Mouse (Mus musculus) intestine, postnatal 0 days (tissue): ENCODE measurements around the gene Qars. TPM values are rescaled to one million over a fixed set of nuclear protein-coding genes. Genes with fewer than 3 reads are reported as not detected.

Source experiments
- ATAC-seq: fragments of 200-750 bp; cut with Nextera tagmentation; 2 replicates; pipeline ENCODE4 v1.8.0; 2017; ENCODE audit warnings: mild to moderate bottlenecking, moderate TSS enrichment, moderate library complexity
- H3K27ac ChIP-seq: fragments of 300-500 bp; sonication (generic); 2 replicates; pipeline ENCODE4 v1.5.1; 2014; ENCODE audit warnings: mild to moderate bottlenecking, low read depth, low read length, moderate library complexity
- H3K27me3 ChIP-seq: fragments of 300-500 bp; sonication (generic); replicated peaks from 2 replicates; pipeline ENCODE4 v1.6.1; 2014; ENCODE audit warnings: low read length, mixed read lengths; ENCODE audit not compliant: control insufficient read depth, insufficient read depth
- H3K36me3 ChIP-seq: fragments of 300-500 bp; sonication (generic); 2 replicates; pipeline ENCODE4 v1.6.1; 2014; ENCODE audit warnings: mild to moderate bottlenecking, moderate library complexity; ENCODE audit not compliant: control insufficient read depth, insufficient read depth
- H3K4me1 ChIP-seq: fragments of 300-500 bp; sonication (generic); replicated peaks from 2 replicates; pipeline ENCODE4 v1.6.1; 2014; ENCODE audit warnings: antibody characterized with exemption, low read length, mixed read lengths; ENCODE audit not compliant: control insufficient read depth, insufficient read depth
- H3K4me2 ChIP-seq: fragments of 300-500 bp; sonication (generic); replicated peaks from 2 replicates; pipeline ENCODE4 v1.6.1; 2014; ENCODE audit warnings: low read depth, mild to moderate bottlenecking, moderate library complexity
- H3K4me3 ChIP-seq: fragments of 300-500 bp; sonication (generic); 2 replicates; pipeline ENCODE4 v1.5.1; 2014; ENCODE audit warnings: low read depth, low read length
- H3K9ac ChIP-seq: fragments of 300-500 bp; sonication (generic); 2 replicates; pipeline ENCODE4 v1.6.1; 2014; ENCODE audit warnings: mild to moderate bottlenecking, low read depth, low read length
- H3K9me3 ChIP-seq: fragments of 300-500 bp; sonication (generic); 2 replicates; pipeline ENCODE4 v1.6.1; 2016; ENCODE audit warnings: mixed run types; ENCODE audit not compliant: control insufficient read depth
- CTCF ChIP-seq: sonication (generic); IDR thresholded peaks from 2 replicates; pipeline ENCODE4 v1.5.1; 2016; ENCODE audit warnings: low read depth, mild to moderate bottlenecking, control low read depth, antibody characterized with exemption, moderate library complexity
- WGBS: fragments of 180-500 bp; shearing (Covaris S2); extraction: QIAGEN DNeasy Blood & Tissue Kit; methylation state at CpG from one replicate; pipeline ENCODE4 v1.1.7; 2014; 5-methylcytosine and 5-hydroxymethylcytosine counted together
- polyA plus RNA-seq: library from polyadenylated mRNA; unstranded; fragments of >200 nt; fragmentation: Nextera tagmentation; extraction: Ambion mirVana; gene quantifications from 2 replicates; pipeline ENCODE4 v1.2.1, GENCODE M21; 2015

Gene Qars
- polyA plus RNA-seq, result 66.4 and 74.7 TPM in 2 replicates

DNA sequence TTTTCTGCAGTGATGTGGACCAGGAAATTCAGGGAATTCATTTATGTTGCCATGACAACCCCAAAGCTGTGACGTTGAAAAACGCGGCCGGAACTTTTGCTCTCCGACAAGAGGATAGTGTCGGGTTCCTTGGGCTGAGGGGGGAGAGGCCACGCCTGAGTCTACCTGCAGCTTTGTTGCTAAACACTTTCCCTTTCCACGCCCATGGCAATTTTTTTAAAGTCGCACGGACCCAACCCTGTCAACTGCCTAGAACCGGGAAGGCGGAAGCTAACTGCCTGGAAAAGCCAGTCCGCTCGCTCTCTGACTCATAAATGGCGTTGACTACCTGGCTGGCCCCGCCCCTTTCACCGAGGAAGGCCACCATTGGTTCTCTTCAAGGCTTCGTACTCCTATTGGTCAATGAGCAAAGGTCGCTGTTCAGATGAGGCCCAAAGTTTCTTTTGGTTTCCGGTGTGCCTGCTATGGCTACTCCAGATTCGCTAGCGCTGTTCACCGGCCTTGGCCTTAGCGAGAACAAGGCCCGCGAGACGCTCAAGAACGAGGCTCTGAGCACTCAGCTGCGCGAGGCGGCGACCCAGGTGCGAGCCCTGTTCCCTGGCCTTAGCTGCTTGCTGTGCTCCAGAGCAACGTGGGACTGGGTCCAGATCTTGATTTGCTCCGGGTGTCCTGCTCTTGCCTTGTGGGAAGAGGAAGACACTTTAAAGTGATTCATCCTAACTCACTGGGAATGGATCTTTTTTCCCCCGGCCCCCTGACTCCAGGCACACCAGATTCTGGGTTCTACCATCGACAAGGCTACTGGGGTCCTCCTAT is at the start of gene Qars:
TSS of gene Qars (plus strand) at position 88 of the 816 bp plus-strand sequence.
- Histone ChIP-seq H3K27me3 (no peaks in the 10 kb centered on the region), H3K4me3 (peak within 1 kb of the TSS; percentile 61), H3K9ac (peak within 1 kb of the TSS; percentile 77), H3K36me3 (peaks cover 40% of the 10 kb centered on the region), H3K9me3 (no peaks in the 10 kb centered on the region), H3K4me1 (0 out of 2 replicates have a peak, but pooled peaks cover 6% of the 10 kb centered on the region), H3K4me2 (peak within 1 kb of the TSS; percentile 87), H3K27ac (peak within 1 kb of the TSS; percentile 85)
- TF ChIP-seq CTCF, result no peak
- WGBS, result 0% methylated on average over 37 of the region's 37 CpGs
- ATAC-seq, result peak; percentile 96

- WGBS, result 81% methylated on average over 1 of the region's 1 CpGs
- Histone ChIP-seq H3K4me1 (peaks cover 14% of the 10 kb centered on the region), H3K9ac (no peak overlapping the region), H3K4me3 (peak overlapping the region; percentile 90; the same call in 1 of the 2 replicates), H3K9me3 (no peaks in the 10 kb centered on the region), H3K27ac (peak overlapping the region; percentile 95; the same call in 1 of the 2 replicates), H3K4me2 (peak overlapping the region; percentile 73), H3K27me3 (no peaks in the 10 kb centered on the region), H3K36me3 (peaks cover 18% of the 10 kb centered on the region)
- no peak for ATAC-seq
- no peak for TF ChIP-seq CTCF
Observed at GRCm38 (mm10) chr9:108459939-108460318, 47.6 kb upstream of the Qars start.

GRCm38 (mm10) chr9:108460319-108461178 is 47.0 kb upstream of the Qars start, which contains the start of gene Ccdc71:
TSS of gene Ccdc71 (plus strand) at chr9:108460527.
- H3K4me1 ChIP-seq, result peaks cover 14% of the 10 kb centered on the region
- H3K27me3 ChIP-seq, result no peaks in the 10 kb centered on the region
- peak within 1 kb of the TSS; percentile 90 for H3K4me3 ChIP-seq
- H3K36me3 ChIP-seq, result peaks cover 24% of the 10 kb centered on the region
- peak; percentile 88 for ATAC-seq
- H3K4me2 ChIP-seq, result peak within 1 kb of the TSS; percentile 73
- peak within 1 kb of the TSS; percentile 91 for H3K9ac ChIP-seq
- peak; percentile 11; the same call in 1 of the 2 replicates for TF ChIP-seq CTCF
- no peaks in the 10 kb centered on the region for H3K9me3 ChIP-seq
- WGBS, result under 1% methylated on average over 51 of the region's 52 CpGs
- peak within 1 kb of the TSS; percentile 95 for H3K27ac ChIP-seq

DNA sequence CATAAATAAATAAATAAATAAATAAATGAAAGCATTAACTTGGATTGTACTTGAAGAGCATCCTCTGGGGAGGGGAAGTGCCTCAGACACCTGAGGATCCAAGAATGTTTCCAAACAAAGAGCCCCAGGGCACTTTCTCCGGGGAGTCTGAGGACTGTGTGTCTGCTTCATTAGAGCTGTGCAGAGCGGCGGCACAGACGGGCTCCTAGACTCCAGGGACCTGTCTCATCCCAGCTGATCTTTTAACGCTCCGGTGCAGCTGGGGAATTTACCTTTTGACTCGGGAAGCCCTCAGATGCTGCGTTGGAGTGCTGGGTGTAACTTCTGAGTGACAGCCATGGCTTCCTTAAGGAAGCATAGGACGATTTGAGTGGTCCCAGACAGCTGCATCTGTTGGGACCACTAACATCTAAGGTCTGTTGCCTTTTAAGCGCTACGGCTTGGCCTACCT is 46.3 kb upstream of the Qars start, which contains the start of gene Klhdc8b:
TSS of gene Klhdc8b (minus strand) at position 401 of the 451 bp plus-strand sequence.
- no peak for TF ChIP-seq CTCF
- WGBS, result 14% methylated on average over 11 of the region's 11 CpGs
- Histone ChIP-seq H3K4me3 (peak within 1 kb of the TSS; percentile 90), H3K27ac (peak within 1 kb of the TSS; percentile 95), H3K4me1 (peaks cover 14% of the 10 kb centered on the region), H3K27me3 (no peaks in the 10 kb centered on the region), H3K4me2 (peak within 1 kb of the TSS; percentile 73), H3K9me3 (no peaks in the 10 kb centered on the region), H3K36me3 (peaks cover 24% of the 10 kb centered on the region), H3K9ac (peak within 1 kb of the TSS; percentile 91)
- 0 out of 2 replicates have a peak, but pooled peaks have one; percentile 10 for ATAC-seq

- no peak for TF ChIP-seq CTCF
Observed at GRCm38 (mm10) chr9:108461675-108462074, 45.8 kb upstream of the Qars start.

GRCm38 (mm10) chr9:108462192-108462591 is 45.3 kb upstream of the Qars start:
- ATAC-seq, result no peak
- Histone ChIP-seq H3K27me3 (no peaks in the 10 kb centered on the region), H3K4me1 (peaks cover 14% of the 10 kb centered on the region), H3K27ac (0 out of 2 replicates have a peak overlapping the region, but pooled peaks have one; percentile 2), H3K9me3 (no peaks in the 10 kb centered on the region), H3K9ac (0 out of 2 replicates have a peak overlapping the region, but pooled peaks have one; percentile 17), H3K4me2 (peak overlapping the region; percentile 73), H3K36me3 (peaks cover 24% of the 10 kb centered on the region), H3K4me3 (no peak overlapping the region)
- whole genome bisulfite sequencing, result 61% methylated on average over 10 of the region's 10 CpGs
- no peak for TF ChIP-seq CTCF

More at GRCm38 (mm10) chr9:108461675-108462074, 45.8 kb upstream of the Qars start:
- Histone ChIP-seq H3K4me2 (peak overlapping the region; percentile 73), H3K36me3 (peaks cover 24% of the 10 kb centered on the region), H3K9ac (peak overlapping the region; percentile 91), H3K27me3 (no peaks in the 10 kb centered on the region), H3K27ac (0 out of 2 replicates have a peak overlapping the region, but pooled peaks have one; percentile 2), H3K9me3 (no peaks in the 10 kb centered on the region), H3K4me3 (peak overlapping the region; percentile 90), H3K4me1 (peaks cover 14% of the 10 kb centered on the region)
- 74% methylated on average over 5 of the region's 5 CpGs for WGBS
- ATAC-seq, result no peak
